Mouse (Mus musculus) kidney, postnatal 36 days (tissue): ENCODE data around the gene Lsm12.

Source experiments
- DNase-seq, 2 experiments: peaks; one replicate each; pipeline ENCODE4 v3.0.0; 2021 to 2022; ENCODE audit warnings: mixed read lengths in 2 of 2

The Lsm12 gene

GRCm38 (mm10) chr11:102216056-102216885 lies 31.2 kb upstream of the Lsm12 start:
- peak; percentile 90 to 91 for DNase-seq

DNA sequence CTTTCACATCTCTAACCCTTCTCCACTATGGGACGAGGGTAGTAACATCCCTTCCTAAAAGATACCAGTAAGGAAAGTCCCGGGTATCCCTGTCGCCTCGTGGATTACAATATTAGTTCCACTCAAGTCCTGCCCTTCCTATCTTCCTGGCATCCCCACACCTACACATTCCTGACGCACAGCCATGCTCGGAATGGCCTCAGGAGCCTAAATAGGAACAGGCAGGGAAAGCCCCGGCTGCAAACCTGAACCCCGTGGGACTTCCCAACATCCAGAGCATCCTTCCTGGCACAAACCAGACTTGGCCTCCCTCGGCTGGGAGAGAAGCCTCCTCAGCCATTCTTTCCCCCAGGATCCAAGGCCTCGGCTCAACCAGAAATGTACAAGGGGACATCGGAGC lies 30.4 kb upstream of the Lsm12 start:
- DNase-seq: no peak

DNA sequence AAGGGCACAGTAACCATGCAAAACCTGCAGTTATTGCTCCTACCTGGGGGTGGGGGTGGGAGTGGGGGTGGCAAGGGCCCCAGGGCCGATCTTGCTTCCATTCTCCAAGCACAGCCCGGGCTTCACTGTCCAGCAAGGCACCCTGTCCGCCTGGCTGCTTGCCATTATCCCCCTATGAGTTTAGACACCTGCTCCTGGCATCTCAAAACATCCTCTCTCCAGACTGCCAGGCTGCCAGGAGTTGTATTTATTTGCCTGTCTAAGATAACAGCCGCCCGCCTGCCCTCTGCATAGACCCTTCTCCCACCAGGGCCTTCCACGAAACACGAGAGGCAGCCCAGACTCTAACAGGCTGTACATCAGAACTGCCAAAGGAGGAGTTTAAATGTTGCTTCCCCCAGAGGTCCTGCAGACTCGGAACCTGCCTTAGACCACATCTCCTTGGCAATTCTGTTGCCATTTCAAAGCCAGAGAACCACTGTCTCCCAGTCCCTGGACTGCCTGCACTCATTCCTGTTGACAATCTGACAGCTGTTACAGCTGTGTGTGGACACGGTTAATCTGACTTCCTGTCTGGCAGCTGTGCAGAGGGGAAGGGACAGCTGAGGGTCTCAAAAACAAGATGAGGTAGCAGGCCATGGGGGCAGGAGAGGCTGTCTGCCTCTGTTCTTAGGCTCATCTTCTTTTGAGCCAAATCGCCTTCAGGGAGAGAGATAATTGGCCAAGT lies 29.5 kb upstream of the Lsm12 start:
- peak in 1 of 2 experiments; percentile 36 for DNase-seq

DNA sequence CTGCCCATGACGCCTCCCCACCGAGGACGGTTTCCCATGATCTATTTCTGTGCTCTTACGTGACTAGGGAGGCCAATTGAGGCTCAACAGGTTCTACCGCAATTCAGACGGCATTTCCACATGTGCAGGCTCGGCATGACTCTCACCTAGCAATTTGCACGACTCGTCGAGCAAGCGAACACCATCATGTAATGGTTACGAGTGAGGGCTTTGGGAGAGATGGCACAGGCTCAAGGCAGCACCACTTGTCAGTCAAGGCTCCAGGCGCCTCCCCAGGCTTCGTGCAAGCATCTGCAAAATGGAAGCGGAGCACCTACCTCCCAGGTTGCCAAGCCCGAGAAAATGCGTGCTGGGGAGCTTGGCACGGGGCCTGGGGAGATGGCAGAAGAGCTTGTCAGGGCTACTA lies 26.8 kb upstream of the Lsm12 start:
- peak; percentile 47 to 69 for DNase-seq

- DNase-seq: no peak
Measured at GRCm38 (mm10) chr11:102211011-102211410, 25.9 kb upstream of the Lsm12 start.

DNA sequence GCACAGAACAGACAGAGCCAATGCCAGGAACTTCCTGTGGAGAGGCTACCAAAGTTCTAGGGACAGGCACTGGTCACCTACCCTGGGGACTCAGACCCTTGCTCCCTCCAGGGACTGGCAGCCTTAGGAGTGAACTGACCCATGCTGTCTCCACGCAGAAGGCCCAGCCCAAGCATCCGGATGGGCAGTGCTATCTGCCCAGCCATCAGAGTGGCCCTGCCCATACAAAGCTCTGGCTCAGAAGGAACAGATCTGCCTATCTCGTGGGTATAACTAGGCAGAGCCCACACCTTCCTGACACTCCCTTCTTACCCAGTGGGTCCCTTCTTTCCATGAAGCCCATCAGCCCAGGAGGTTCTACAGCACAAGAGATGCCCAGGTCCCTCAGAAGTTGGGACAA lies 25.1 kb upstream of the Lsm12 start:
- no peak for DNase-seq

DNA sequence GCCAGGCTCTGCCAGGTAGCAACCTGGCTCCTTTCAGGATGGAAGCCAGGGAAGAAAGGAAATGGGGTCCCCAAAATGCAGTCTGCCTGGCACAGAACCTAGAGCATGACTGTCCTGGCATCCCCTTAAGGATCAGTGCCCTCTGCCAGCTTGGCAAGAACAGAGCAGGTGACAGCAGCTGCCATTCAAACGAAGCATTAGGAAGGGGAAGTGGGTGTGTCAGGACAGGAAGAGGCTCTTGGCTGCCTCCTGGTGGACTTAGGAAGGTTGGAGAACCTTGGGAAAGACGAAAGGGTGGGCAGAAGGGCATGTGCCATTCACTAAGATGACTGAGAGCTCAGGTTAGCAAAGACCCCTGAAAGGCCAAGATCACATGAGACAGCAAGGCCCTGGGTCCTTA lies 24.6 kb upstream of the Lsm12 start:
- peak in 1 of 2 experiments; percentile 64 for DNase-seq

DNA sequence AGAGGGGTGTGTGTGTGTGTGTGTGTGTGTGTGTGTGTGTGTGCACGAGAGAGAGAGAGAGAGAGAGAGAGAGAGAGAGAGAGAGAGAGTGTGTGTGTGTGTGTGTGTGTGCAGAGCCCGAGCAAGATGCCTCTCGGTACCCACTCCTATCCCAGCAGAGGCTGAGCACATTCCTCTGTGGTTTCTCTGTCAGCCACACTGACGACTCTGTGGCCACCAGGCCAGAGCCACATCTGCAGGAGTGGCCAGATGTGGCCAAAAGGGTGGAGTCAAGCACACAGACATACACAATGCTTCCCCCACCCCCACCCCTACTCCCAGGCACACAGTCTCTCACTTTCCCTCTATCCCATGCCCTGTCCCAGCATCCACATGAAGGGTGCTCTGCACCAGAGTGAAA lies 23.8 kb upstream of the Lsm12 start:
- no peak for DNase-seq

GRCm38 (mm10) chr11:102207825-102208777 lies 23.0 kb upstream of the Lsm12 start:
- DNase-seq: peak; percentile 42 to 48

- no peak for DNase-seq
Measured at GRCm38 (mm10) chr11:102206481-102206880, 21.4 kb upstream of the Lsm12 start.

- no peak for DNase-seq
Measured at GRCm38 (mm10) chr11:102201408-102201821, 16.3 kb upstream of the Lsm12 start.

- peak in 1 of 2 experiments; percentile 37 for DNase-seq
Measured at GRCm38 (mm10) chr11:102199856-102200255, 14.8 kb upstream of the Lsm12 start.

DNA sequence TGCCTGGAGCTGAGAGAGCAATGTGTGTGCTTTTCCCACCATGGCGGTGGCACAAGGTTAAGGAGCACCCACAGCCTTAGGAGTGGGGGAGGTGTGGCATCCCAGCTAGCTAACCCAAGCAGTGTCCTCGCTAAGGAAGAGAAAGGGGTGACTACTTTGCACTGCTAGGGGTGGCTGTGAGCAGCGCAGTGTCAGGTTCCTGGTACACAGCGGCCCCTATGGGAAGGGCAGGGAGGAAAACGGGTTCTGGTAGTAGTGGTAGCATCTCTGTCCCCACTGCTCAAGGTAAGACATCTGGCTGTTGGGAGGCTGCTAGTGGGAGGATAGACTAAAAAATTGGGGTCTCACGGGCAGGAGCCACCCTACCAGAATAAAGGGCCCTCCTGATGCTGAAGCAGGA lies 13.1 kb upstream of the Lsm12 start:
- DNase-seq: no peak

DNA sequence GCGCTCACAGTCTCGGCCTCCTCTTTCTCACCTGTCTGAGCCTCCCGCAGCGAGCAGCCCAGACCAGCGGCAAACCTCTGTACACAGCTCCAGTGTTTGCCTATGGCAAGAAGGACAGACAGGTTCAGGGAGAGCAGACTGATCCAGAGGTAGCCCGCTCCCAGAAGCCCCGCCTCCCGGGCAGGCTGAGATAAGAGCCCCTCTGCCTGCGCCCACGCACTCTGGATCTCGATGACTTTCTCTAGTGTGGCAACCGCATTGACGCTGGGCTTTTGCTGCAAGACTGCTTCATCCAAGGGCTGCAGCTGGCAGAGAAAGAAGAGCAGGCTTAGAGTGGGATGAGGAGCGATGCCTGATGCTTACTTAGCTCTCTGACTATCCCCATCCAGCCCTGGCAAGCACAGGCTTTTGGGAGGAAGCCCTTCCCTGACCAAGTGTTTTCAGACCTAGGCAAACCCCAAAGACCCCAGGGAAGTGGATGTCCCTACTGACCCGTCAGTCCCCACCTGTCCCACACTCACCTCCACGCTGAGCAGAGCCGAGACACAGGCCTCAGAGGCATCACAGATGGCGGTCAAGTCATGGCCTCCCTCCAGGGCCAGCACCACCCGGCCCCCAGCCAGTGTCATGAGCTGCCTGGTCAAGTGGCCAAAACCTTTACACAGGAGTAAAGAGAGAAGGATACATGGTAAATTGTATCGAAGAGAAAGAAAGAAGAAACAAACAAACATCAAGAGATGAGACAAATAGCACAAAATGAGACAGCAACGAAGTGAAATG lies 11.1 kb upstream of the Lsm12 start:
- no peak for DNase-seq

GRCm38 (mm10) chr11:102193657-102194440 lies 8.8 kb upstream of the Lsm12 start:
- DNase-seq: no peak

DNA sequence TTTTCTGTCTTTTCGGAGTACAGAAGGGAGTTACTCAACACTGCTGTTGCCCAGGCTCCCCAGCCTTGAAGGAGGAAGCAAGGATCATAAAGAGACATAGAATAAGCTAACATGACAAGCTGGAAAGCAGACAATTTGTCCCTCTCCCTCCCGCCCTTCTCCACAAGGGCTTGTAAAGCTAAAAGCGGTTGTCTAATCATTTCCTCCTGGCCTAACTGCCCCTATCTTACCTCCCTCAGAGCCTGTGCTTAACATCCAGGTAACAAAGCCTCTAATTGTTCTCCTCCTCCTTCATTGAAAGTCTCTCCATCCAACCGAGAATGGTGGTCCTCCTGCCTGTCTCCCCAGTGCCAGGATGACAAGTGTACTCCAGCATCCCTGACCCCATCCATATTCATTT lies 5.8 kb upstream of the Lsm12 start:
- no peak for DNase-seq

DNA sequence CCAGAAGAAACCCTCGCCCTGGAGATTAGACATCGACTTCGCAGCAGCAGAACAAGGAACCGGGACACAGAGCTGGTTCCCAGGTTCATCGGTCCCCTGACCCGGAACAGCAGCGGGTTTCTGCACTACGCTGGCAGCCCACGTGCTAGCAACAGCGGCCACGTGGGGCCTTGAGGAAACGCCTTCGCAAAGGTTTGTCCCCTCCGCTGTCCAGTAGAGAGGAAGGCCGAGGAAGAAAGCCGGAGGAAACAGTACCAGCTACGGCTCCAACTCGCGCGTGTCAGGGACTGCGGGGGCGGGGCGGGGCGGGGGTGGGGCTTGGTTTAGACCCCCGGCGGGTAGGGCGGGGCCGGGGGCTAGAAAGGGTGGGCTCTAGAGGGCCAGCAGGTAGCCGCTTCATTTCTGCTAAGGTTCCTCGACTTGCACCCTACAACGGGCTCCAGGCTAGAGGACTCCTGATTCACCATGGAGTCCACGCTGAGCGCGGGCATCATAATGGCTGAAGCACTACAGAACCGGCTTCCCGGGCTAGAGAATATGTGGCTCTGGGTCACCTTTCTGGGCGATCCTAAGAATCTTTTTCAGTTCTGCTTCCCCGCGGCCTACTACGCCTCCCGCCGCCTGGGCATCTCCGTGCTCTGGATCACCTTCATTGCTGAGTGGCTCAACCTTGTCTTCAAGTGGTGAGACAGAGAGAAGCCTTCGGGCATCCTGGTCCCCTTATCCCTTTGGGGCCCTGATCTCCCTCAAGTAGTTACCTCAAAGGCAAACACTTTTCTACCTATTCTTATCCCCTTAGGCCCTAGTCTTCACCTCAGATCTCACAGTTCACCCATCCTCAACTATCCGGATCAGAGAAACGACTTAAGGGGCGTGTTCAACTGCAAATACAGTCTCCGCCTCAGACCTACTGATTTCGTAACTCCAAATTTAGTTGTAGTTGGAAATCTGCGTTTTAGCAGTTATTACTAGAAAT lies 4.7 kb upstream of the Lsm12 start, which contains the start of gene G6pc3:
TSS of gene G6pc3 (plus strand) at position 160 of the 976 bp plus-strand sequence.
- DNase-seq: peak; percentile 96

DNA sequence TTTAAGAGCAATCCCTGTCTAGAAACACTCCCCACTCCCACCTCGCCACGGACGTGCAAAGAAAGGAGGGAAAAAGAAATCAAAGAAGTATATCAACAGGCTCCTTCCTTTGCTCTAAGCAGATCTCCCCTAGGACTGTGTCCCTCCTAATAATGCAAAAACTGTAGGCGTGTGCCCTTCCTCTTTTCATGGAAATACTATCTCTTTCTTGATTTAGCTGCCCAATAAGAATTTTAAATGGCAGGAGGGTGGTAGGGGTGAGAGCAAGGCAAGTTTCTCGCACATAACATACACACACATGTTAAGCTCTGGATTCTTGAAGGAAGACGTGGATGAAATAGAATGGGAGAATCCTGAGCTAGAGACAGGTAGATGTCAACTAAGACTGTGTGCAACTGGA lies 3.9 kb upstream of the Lsm12 start:
- DNase-seq: no peak

GRCm38 (mm10) chr11:102186235-102186634 lies 1.1 kb upstream of the Lsm12 start:
- peak; percentile 30 to 55 for DNase-seq

GRCm38 (mm10) chr11:102185677-102186076 lies 581 bp upstream of the Lsm12 start:
- no peak for DNase-seq
